Mouse (Mus musculus) kidney, embryonic 16.5 days (tissue): Measurements from ENCODE around the gene Rabl3. TPM values are rescaled to one million over a fixed set of nuclear protein-coding genes. Genes with fewer than 3 reads are reported as not detected.

Source experiments
- ATAC-seq: fragments of 200-750 bp; cut with Nextera tagmentation; 2 replicates; pipeline ENCODE4 v1.8.0; 2017; ENCODE audit warnings: moderate TSS enrichment; ENCODE audit not compliant: low FRiP score, low TSS enrichment
- H3K27ac ChIP-seq: fragments of 300-500 bp; sonication (generic); 2 replicates; pipeline ENCODE4 v1.5.1; 2014; ENCODE audit warnings: low read length
- H3K27me3 ChIP-seq: fragments of 300-500 bp; sonication (generic); 2 replicates; pipeline ENCODE4 v1.6.1; 2014; ENCODE audit warnings: low read length, control low read depth, mixed read lengths; ENCODE audit not compliant: insufficient read depth
- H3K36me3 ChIP-seq: fragments of 300-500 bp; sonication (generic); 2 replicates; pipeline ENCODE4 v1.6.1; 2014; ENCODE audit warnings: low read length, control low read depth, mixed read lengths; ENCODE audit not compliant: insufficient read depth
- H3K4me1 ChIP-seq: fragments of 300-500 bp; sonication (generic); 2 replicates; pipeline ENCODE4 v1.6.1; 2014; ENCODE audit warnings: low read length, control low read depth, mixed read lengths; ENCODE audit not compliant: insufficient read depth
- H3K4me2 ChIP-seq: fragments of 300-500 bp; sonication (generic); replicated peaks from 2 replicates; pipeline ENCODE4 v1.6.1; 2014; ENCODE audit warnings: low read depth, low read length
- H3K4me3 ChIP-seq: fragments of 300-500 bp; sonication (generic); 2 replicates; pipeline ENCODE4 v1.5.1; 2014; ENCODE audit warnings: mild to moderate bottlenecking, low read length
- H3K9ac ChIP-seq: fragments of 300-500 bp; sonication (generic); replicated peaks from 2 replicates; pipeline ENCODE4 v1.6.1; 2014; ENCODE audit warnings: low read length
- H3K9me3 ChIP-seq: fragments of 300-500 bp; sonication (generic); 2 replicates; pipeline ENCODE4 v1.6.1; 2016; ENCODE audit warnings: low read length, control low read depth
- WGBS: fragments of 180-500 bp; shearing (Covaris S2); extraction: QIAGEN DNeasy Blood & Tissue Kit; methylation state at CpG from one replicate; pipeline ENCODE4 v1.1.7; 2014; 5-methylcytosine and 5-hydroxymethylcytosine counted together
- polyA plus RNA-seq: library from polyadenylated mRNA; unstranded; fragments of >200 nt; fragmentation: Nextera tagmentation; extraction: Ambion mirVana; gene quantifications from 2 replicates; pipeline ENCODE4 v1.2.1, GENCODE M21; 2015

Gene Rabl3
- polyA plus RNA-seq: 24.7 and 25.3 TPM in 2 replicates

DNA sequence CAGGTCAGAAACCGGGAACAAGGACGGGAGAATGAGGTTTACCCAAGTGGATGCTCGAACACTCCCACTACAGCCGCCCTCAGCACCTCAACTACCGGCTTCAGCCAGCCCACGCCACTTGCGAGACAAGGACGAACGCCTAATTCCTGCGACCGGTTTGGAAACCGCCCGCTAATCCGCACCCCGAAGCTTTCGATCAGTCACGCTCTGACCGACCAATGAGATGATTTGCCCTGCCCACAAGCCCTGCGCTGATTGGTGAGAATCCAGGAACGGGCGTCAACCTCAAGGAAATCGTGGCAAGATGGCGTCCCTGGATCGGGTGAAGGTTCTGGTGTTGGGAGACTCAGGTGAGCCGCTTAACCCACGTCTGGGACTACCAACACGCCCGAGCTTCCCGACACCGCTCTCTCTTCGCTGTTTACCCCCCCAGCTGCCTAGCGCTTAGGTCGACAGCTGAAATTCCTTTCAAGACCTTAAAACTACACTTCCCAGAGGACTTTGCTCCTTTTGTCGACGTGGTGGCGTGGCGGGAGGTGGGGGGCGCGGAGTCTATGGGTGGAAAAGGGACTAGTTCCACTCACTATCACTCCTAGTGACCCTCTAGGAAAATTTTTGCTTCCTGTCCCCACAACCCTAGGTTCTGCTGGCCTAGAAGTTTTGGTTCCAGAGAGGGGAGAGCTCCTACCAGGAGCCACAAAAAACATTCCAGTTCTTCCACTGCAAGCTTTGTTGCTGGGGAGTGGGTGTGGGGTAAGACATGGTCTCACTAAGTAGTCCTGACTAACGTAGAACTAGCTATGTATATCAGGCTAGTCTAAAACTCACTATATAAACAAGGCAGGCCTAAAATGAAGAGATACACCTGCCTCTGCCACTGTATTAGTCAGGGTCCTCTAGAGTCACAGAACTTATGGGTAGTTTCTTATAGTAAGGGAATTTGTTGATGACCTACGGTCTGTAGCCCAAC is at the start of gene Rabl3, which contains the start of gene Gtf2e1:
TSS of gene Rabl3 (plus strand) at position 275 of the 970 bp plus-strand sequence.
TSS of gene Gtf2e1 (minus strand) at position 179 of the 970 bp plus-strand sequence.
- ATAC-seq: peak; percentile 99
- H3K9me3 ChIP-seq: no peaks in the 10 kb centered on the region
- WGBS: 2% methylated on average over 41 of the region's 41 CpGs
- peaks cover 11% of the 10 kb centered on the region for H3K36me3 ChIP-seq
- no peaks in the 10 kb centered on the region for H3K27me3 ChIP-seq
- H3K9ac ChIP-seq: peak within 1 kb of the TSS; percentile 90
- H3K4me1 ChIP-seq: peaks cover 16% of the 10 kb centered on the region
- peak within 1 kb of the TSS; percentile 93 for H3K27ac ChIP-seq
- peak within 1 kb of the TSS; percentile 74 for H3K4me3 ChIP-seq
- H3K4me2 ChIP-seq: peak within 1 kb of the TSS; percentile 73

DNA sequence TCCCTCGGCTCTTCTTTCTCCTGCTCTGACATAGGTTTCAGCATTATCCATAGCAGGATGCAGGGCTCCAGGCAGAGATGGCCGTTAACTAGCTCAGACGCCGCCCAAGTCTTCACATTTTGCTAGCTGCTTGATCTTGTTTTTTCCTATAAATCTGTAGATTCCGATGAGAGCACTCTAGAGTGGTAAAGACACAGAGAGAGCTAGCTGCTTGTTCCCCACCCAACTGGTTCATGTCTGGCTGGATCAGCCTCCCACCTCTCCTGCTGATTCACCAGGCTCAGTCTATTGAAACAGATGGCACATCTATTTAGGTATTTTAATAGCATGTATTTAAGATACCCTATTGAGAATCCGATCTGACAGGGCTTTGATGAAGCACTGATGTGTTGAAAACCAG is 44.7 kb upstream of the Rabl3 start:
- ATAC-seq: no peak
- 76% methylated on average over 6 of the region's 6 CpGs for WGBS
- no peaks in the 10 kb centered on the region for H3K4me1 ChIP-seq
- H3K4me3 ChIP-seq: no peak overlapping the region
- no peaks in the 10 kb centered on the region for H3K27me3 ChIP-seq
- no peaks in the 10 kb centered on the region for H3K36me3 ChIP-seq
- H3K9me3 ChIP-seq: no peaks in the 10 kb centered on the region
- H3K27ac ChIP-seq: no peak overlapping the region
- H3K9ac ChIP-seq: no peak overlapping the region
- no peak overlapping the region for H3K4me2 ChIP-seq

- Histone ChIP-seq H3K27ac (no peak overlapping the region), H3K9me3 (no peaks in the 10 kb centered on the region), H3K4me3 (no peak overlapping the region), H3K9ac (no peak overlapping the region), H3K36me3 (no peaks in the 10 kb centered on the region), H3K4me2 (no peak overlapping the region), H3K27me3 (no peaks in the 10 kb centered on the region), H3K4me1 (no peaks in the 10 kb centered on the region)
- WGBS: 83% methylated on average over 9 of the region's 9 CpGs
- ATAC-seq: no peak
Observed at GRCm38 (mm10) chr16:37498581-37498980, 41.1 kb upstream of the Rabl3 start.

DNA sequence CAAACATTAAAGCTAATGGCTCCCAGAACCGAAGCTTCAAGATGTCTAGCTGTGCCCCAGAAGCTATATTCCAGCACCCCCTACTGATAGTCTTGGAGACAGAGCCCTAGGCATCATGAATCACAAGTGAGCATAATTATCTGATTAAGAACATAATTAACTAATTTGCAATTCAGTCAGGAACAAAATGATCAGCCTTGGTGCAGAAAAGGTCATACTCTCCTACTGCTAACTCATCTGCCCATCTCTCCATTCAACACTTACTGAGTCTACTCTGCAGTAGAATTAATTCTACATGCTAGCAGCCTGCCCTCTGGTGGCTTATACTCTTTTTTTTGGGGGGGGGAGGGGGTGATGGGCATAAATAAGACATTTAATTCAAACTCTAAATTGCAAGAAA is 35.2 kb upstream of the Rabl3 start:
- no peak for ATAC-seq
- 54% methylated on average over 1 of the region's 1 CpGs for WGBS
- Histone ChIP-seq H3K4me3 (no peak overlapping the region), H3K27ac (no peak overlapping the region), H3K9ac (no peak overlapping the region), H3K36me3 (peaks cover 5% of the 10 kb centered on the region; the same call in 1 of the 2 replicates), H3K9me3 (no peaks in the 10 kb centered on the region), H3K27me3 (no peaks in the 10 kb centered on the region), H3K4me1 (no peaks in the 10 kb centered on the region), H3K4me2 (no peak overlapping the region)

GRCm38 (mm10) chr16:37506751-37507150 is 32.9 kb upstream of the Rabl3 start:
- Histone ChIP-seq H3K9me3 (no peaks in the 10 kb centered on the region), H3K36me3 (peaks cover 15% of the 10 kb centered on the region), H3K4me3 (no peak overlapping the region), H3K27me3 (no peaks in the 10 kb centered on the region), H3K4me1 (no peaks in the 10 kb centered on the region), H3K9ac (no peak overlapping the region), H3K27ac (no peak overlapping the region), H3K4me2 (no peak overlapping the region)
- ATAC-seq: no peak
- WGBS: 92% methylated on average over 9 of the region's 9 CpGs

GRCm38 (mm10) chr16:37511489-37511888 is 28.2 kb upstream of the Rabl3 start:
- 90% methylated on average over 15 of the region's 15 CpGs for WGBS
- Histone ChIP-seq H3K4me3 (no peak overlapping the region), H3K9me3 (no peaks in the 10 kb centered on the region), H3K4me2 (no peak overlapping the region), H3K27ac (no peak overlapping the region), H3K4me1 (no peaks in the 10 kb centered on the region), H3K9ac (no peak overlapping the region), H3K36me3 (peaks cover 29% of the 10 kb centered on the region), H3K27me3 (no peaks in the 10 kb centered on the region)
- ATAC-seq: no peak

GRCm38 (mm10) chr16:37514644-37515043 is 25.0 kb upstream of the Rabl3 start:
- Histone ChIP-seq H3K9me3 (no peaks in the 10 kb centered on the region), H3K4me3 (no peak overlapping the region), H3K4me2 (no peak overlapping the region), H3K27ac (no peak overlapping the region), H3K36me3 (peaks cover 31% of the 10 kb centered on the region), H3K4me1 (no peaks in the 10 kb centered on the region), H3K27me3 (no peaks in the 10 kb centered on the region), H3K9ac (no peak overlapping the region)
- 89% methylated on average over 8 of the region's 8 CpGs for WGBS
- no peak for ATAC-seq

GRCm38 (mm10) chr16:37516376-37516993 is 23.2 kb upstream of the Rabl3 start:
- H3K9ac ChIP-seq: no peak overlapping the region
- ATAC-seq: no peak
- H3K4me2 ChIP-seq: no peak overlapping the region
- no peaks in the 10 kb centered on the region for H3K27me3 ChIP-seq
- no peak overlapping the region for H3K27ac ChIP-seq
- no peaks in the 10 kb centered on the region for H3K9me3 ChIP-seq
- H3K4me1 ChIP-seq: no peaks in the 10 kb centered on the region
- peaks cover 39% of the 10 kb centered on the region for H3K36me3 ChIP-seq
- 86% methylated on average over 6 of the region's 6 CpGs for WGBS
- H3K4me3 ChIP-seq: no peak overlapping the region

DNA sequence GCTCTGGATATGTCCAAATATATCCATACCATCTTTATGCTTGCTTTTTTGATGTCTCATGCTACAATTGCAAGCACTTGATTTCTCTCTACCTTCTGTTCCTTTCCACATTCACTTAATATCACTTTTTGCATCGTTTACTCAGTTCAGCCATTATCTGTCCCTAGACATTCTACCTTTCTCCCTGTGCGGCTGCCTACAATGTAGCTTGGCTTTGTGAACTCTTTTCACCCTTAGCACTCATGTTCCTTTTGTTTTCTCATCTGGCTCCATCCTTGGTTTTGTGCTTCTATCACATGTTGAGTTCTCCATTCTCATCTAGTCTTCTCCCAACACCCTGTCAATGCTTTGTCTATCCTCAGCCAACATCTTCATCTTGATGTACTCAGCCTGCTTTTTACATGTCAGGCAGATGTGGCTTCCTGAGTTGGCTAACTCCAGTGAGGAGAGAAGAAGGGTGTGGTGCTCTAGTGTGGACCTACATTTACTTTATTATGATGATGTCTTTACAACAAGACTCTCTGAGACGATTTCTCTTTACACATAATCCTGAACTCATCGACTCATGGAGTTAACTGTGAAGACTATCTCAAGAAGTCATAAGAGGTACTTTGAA is 22.0 kb upstream of the Rabl3 start:
- WGBS: 92% methylated on average over 4 of the region's 4 CpGs
- Histone ChIP-seq H3K9me3 (no peaks in the 10 kb centered on the region), H3K27ac (no peak overlapping the region), H3K4me3 (no peak overlapping the region), H3K27me3 (no peaks in the 10 kb centered on the region), H3K9ac (no peak overlapping the region), H3K36me3 (peaks cover 47% of the 10 kb centered on the region), H3K4me1 (no peaks in the 10 kb centered on the region), H3K4me2 (no peak overlapping the region)
- no peak for ATAC-seq
